Mouse (Mus musculus): ENCODE data around the gene E130114P18Rik.

E130114P18Rik gene

GRCm38 (mm10) chr4:97776388-97777080 lies 1.3 kb downstream of the E130114P18Rik start:
- in situ Hi-C loops (cut with MboI, MseI), result no loop called here

- in situ Hi-C loops (cut with MboI, MseI), result no loop called here
Observed at GRCm38 (mm10) chr4:97775494-97776265, 2.2 kb downstream of the E130114P18Rik start.

- in situ Hi-C loops (cut with MboI, MseI), result no loop called here
Observed at GRCm38 (mm10) chr4:97775059-97775458, 2.8 kb downstream of the E130114P18Rik start.

- in situ Hi-C loops (cut with MboI, MseI), result no loop called here
Observed at GRCm38 (mm10) chr4:97774446-97774950, 3.4 kb downstream of the E130114P18Rik start.

GRCm38 (mm10) chr4:97773791-97774190 lies 4.1 kb downstream of the E130114P18Rik start:
- in situ Hi-C loops (cut with MboI, MseI), result no loop called here

- in situ Hi-C loops (cut with MboI, MseI), result no loop called here
Observed at GRCm38 (mm10) chr4:97773110-97773593, 4.7 kb downstream of the E130114P18Rik start.

GRCm38 (mm10) chr4:97772641-97773040 lies 5.2 kb downstream of the E130114P18Rik start, which contains the start of gene Nfia:
Gene Nfia (plus strand): TSS chr4:97772734.
- in situ Hi-C loops (cut with MboI, MseI), result no loop called here

GRCm38 (mm10) chr4:97772084-97772484 lies 5.8 kb downstream of the E130114P18Rik start:
- in situ Hi-C loops (cut with MboI, MseI), result no loop called here

GRCm38 (mm10) chr4:97771426-97771825 lies 6.5 kb downstream of the E130114P18Rik start:
- in situ Hi-C loops (cut with MboI, MseI), result no loop called here

- in situ Hi-C loops (cut with MboI, MseI), result no loop called here
Observed at GRCm38 (mm10) chr4:97769861-97770260, 8.0 kb downstream of the E130114P18Rik start.

- in situ Hi-C loops (cut with MboI, MseI), result no loop called here
Observed at GRCm38 (mm10) chr4:97767516-97767915, 10.4 kb downstream of the E130114P18Rik start.

GRCm38 (mm10) chr4:97767025-97767424 lies 10.9 kb downstream of the E130114P18Rik start:
- in situ Hi-C loops (cut with MboI, MseI), result no loop called here

- in situ Hi-C loops (cut with MboI, MseI), result no loop called here
Observed at GRCm38 (mm10) chr4:97766100-97766499, 11.8 kb downstream of the E130114P18Rik start.

GRCm38 (mm10) chr4:97765341-97766020 lies 12.4 kb downstream of the E130114P18Rik start:
- in situ Hi-C loops (cut with MboI, MseI), result no loop called here

- in situ Hi-C loops (cut with MboI, MseI), result no loop called here
Observed at GRCm38 (mm10) chr4:97764616-97765015, 13.3 kb downstream of the E130114P18Rik start.

- in situ Hi-C loops (cut with MboI, MseI), result loop anchor here (10.0 kb wide), 1 partner anchor 366 kb away; no protein-coding TSS in a partner anchor
Observed at GRCm38 (mm10) chr4:97758661-97759060, 19.2 kb downstream of the E130114P18Rik start.

- in situ Hi-C loops (cut with MboI, MseI), result loop anchor here (10.0 kb wide), 1 partner anchor 367 kb away; no protein-coding TSS in a partner anchor
Observed at GRCm38 (mm10) chr4:97757978-97758461, 19.9 kb downstream of the E130114P18Rik start.

- in situ Hi-C loops (cut with MboI, MseI), result loop anchor here (10.0 kb wide), 1 partner anchor 367 kb away; no protein-coding TSS in a partner anchor
Observed at GRCm38 (mm10) chr4:97757207-97757977, 20.5 kb downstream of the E130114P18Rik start.

GRCm38 (mm10) chr4:97754241-97754640 lies 23.6 kb downstream of the E130114P18Rik start:
- in situ Hi-C loops (cut with MboI, MseI), result loop anchor here (10.0 kb wide), 1 partner anchor 371 kb away; no protein-coding TSS in a partner anchor

- in situ Hi-C loops (cut with MboI, MseI), result loop anchor here (10.0 kb wide), 1 partner anchor 371 kb away; no protein-coding TSS in a partner anchor
Observed at GRCm38 (mm10) chr4:97753521-97753920, 24.4 kb downstream of the E130114P18Rik start.
